Mouse (Mus musculus) c-Kit-positive CD71-positive TER-119-negative erythroid progenitor cells, embryonic 14.5 days (primary cell): ENCODE results near the gene Sgcg.

Experiments
- DNase-seq: peaks from one replicate; pipeline ENCODE4 v3.0.0-alpha.2; 2013; ENCODE audit warnings: low read depth

The Sgcg gene

DNA sequence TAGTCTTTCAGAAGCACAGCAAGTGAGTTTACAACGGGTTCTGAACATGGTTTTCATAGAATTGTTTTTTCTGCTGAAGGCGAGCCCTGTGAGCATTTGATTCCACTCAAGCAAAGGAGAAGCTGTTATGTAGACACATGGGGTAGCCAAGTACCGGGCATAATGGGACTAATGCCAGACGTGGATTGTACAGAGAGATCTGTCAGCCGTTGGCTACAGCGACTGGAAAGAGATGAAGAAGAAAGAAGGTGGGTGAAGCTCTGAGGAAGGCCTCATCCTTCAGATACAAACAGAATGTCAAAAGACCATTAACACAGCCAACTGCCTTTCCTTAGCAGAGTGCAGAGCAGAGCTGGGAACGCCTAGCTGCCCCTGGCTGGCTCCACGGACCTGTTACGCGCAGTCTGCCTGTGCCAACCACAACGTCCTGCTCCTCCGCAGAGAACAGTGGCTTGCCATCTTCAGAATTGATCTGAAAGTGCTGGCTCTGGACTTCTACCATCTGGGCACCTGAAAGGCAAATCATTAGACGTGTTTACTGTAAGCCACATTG lies 26.2 kb downstream of the Sgcg start:
- DNase-seq = no peak

DNA sequence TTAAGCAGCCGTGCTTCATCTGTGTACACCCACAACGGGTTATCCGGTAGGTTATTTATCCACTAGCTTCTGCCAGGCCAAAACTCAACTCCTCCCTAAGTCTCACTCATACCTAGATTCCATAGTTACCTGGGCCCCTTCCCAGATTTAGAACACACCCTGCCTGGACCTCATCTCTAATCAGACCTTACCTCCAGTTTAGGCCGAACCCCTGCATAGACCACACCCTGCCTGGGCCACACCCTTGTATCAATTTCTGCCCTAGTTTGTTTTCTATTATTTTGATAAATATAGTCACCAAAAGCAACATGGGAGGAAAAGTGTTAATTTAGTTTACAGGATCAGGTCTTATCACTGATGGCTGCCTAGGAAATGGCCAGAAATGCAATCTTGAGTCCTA lies 28.1 kb downstream of the Sgcg start:
- peak; percentile 8 for DNase-seq

DNA sequence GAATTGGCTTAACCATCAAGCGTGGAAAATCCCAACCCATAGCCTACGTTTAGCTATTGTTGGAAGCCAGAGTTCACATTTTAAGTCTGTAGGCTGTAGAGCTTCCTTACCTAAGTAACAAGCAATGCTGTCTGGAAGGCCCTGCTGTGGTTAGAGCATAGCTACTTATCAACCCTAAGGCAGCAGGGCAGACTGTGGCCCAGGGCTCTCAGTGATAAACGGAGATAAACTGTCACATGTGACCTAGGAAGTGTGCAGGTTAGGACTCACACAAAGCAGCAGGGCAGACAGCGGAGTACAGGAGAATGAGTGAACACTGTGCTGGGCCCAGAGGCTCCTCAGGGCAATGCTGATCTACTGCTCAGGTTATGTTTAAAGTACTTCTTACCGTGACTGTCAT lies 28.5 kb downstream of the Sgcg start:
- DNase-seq = peak; percentile 62

DNA sequence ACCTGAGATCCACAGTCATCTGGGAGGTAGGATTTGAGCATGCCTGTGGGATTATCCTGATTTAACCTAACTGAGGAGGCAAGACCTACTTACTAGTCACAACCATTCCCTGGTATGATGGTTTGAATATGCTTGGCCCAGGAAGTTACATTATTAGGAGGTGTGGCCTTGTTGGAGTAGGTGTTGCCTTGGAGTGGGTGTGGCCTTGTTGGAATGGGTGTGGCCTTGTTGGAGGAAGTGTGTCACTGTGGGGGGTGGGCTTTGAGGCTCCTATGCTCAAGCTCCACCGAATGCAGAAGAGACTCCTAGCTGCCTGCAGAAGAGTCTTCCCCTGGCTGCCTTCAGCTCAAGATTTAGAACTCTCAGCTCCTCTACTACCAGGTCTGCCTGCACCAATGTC lies 32.1 kb downstream of the Sgcg start:
- DNase-seq = no peak

DNA sequence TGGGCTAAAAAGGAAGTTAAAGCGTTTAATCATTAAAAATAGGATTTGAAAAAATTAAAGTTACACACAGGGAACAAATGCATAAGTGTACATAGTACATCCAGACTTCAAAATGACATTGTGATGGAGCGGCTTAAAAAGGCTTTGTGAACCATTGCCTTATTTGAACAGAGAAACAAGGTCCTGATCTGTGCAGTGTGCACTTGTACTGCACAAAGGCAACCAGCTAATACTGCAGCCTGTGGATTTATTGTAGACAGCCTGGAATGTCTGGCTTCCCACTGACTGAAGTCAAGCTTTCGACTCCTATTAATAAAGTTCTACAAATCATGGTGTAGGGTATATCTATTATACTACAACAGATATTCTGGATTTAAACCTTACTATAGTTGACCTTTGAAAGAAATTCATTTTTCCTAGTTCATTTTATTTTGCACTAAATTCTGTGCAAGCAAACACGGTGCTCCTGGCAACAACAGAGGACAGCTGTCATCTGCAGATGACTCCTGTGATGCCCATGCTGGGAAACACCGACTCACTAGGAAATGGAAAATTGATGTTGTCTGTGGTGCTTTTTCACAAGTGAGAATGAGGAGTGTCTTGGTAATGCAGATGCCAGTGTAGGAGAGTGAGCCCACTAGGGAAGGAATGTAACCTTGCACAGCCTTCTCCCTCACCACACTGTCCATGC lies 33.8 kb downstream of the Sgcg start:
- DNase-seq = no peak

DNA sequence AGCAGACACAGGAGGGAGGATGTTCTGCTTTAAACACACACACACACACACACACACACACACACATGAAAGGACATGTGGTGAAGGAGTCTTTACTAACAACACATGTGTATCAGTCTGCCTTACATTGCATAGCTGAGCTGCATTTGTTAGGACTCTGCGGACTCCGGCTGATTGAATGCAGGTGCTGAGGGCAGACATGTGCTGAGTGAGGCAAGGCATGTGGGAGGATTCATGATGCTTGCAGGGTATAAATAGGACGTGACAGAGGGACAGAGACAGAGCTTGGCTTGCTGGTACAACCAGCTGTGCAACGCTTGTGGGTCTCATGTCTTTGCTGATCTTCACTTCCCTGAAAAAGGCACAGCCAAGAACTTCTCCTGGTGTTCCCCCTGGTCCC lies 34.5 kb downstream of the Sgcg start:
- DNase-seq = no peak

DNA sequence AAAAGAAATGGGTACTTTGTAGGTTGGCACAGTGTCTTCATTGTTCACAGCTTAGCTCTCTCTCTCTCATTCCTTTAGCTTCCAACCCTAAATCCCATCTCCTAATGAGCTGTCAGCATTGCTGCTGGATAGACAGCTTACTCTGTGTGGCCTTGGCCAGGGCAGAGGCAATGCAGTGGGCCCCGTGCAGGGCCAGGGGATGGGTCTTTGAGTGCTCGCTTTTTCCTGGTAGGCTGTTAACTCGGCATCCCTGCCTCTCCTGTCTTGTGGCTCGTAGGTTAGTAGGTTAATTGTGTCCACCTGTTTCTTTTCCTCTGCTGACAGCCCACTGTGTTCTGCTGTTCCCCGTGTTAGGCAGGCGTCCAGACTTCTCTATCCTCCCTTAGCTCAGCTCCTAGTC lies 35.8 kb downstream of the Sgcg start:
- no peak for DNase-seq

DNA sequence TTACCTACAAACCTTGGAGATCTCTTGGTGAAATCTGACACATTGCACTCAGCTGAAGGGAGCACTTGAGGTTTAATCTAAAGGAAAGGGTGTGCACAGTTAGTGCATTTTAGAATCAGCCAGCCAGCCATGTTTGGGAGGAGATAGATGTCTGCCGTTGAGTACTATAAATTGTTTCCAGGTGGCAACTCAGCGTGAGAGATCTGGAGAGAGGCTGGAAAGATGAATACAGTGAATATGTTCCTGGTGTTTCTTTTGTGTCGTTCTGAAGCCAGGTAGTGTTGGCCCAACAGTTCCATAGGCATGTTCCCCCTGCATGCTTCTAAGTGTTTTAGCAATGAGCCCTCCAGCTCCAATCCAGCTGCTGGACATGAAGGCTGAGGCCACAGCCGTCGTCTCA lies 37.1 kb downstream of the Sgcg start:
- DNase-seq = no peak

DNA sequence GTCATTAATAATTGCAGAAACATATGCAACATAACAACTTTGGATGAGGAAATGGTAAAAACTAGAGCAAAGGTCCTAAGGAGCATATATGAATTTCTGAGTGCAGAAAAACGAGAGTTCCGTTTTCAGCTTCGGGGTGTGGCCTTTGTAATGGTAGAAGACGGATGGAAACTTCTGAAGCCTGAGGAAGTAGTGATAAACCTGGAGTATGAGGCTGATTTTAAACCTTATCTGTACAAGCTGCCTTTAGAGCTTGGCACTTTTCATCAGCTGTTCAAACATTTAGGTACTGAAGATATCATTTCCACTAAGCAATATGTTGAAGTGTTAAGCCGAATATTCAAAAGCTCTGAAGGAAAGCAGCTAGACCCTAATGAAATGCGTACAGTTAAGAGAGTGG lies 46.5 kb downstream of the Sgcg start:
- no peak for DNase-seq

DNA sequence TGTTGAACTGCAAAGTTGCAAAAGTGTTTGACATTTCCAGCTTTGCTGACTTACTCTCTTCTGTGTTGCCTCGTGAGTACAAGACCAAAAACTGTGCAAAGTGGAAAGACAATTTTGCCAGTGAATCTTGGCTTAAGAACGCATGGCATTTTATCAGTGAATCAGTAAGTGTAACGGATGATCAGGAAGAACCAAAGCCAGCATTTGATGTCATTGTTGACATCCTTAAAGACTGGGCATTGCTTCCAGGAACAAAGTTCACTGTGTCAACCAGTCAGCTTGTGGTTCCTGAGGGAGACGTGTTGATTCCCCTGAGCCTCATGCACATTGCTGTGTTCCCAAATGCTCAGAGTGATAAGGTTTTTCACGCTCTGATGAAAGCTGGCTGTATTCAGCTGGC lies 48.2 kb downstream of the Sgcg start:
- DNase-seq = no peak

DNA sequence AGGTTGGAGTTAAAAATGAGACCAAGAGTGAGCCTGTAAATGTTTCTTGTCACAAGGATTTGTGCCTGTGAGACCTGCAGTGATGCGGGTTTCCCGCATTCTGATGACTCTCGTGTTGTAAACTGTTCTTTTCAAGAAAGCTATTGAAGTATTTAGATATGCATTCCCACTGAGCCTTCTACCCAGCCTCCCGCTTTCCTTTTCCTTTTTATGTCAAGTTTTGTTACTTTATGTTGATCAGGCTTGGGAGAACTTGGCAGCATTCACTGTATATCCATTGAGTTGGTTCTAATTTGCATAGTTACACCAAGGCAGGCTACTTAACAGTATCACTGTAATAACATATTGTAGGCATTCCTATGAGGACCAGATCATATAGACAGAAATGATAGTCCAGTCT lies 63.9 kb downstream of the Sgcg start:
- no peak for DNase-seq

DNA sequence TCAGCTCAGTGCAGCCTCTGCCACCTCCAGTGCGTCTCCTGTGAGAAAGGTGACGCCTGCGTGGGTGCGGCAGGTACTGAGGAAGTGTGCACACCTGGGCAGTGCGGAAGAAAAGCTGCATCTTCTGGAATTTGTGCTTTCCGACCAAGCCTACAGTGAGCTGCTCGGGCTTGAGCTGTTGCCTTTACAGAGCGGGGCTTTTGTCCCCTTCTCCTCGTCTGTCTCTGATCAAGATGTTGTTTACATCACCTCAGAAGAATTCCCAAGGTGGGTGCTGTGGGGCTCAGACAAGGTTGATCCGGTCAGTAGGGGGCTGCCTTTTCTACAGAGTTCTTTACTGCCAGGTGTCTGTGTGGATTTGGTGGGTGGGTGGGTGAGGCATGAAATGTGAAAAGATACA lies 66.0 kb downstream of the Sgcg start:
- no peak for DNase-seq

DNA sequence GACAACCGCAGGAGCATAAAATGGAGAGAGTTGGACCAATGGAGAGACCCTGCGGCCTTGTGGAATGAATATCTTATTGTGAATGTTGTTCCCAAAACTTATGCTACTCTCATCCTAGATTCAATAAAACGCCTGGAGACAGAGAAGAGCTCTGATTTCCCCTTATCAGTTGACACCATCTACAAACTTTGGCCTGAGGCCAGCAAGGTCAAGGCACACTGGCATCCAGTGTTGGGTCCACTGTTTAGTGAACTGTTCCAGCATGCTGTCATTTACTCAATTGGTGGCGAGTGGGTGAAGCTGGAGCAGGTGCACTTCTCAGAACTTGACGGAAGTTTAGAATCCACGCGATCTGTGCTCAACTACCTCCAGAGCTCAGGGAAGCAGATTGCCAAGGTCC lies 66.4 kb downstream of the Sgcg start:
- DNase-seq = no peak

DNA sequence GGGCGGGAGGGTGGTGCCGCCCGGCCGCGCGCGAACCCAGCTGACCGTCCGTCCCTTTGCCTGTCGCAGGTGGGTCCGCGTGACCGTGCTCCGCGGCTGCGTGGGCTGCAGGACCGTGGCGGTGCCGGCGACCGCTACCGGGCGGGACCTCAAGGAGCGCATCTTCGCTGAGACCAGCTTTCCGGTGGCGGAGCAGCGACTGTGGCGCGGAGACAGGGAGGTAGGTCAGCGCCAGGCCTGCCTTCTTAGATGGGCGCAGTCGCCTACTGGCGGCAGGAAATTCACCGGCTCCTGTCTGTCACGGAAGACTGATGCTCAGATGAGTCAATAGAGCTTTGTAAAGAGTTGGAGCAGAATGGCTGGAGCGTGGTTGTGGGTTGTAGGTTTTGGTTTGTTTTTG lies 85.1 kb downstream of the Sgcg start:
- DNase-seq = peak; percentile 54

DNA sequence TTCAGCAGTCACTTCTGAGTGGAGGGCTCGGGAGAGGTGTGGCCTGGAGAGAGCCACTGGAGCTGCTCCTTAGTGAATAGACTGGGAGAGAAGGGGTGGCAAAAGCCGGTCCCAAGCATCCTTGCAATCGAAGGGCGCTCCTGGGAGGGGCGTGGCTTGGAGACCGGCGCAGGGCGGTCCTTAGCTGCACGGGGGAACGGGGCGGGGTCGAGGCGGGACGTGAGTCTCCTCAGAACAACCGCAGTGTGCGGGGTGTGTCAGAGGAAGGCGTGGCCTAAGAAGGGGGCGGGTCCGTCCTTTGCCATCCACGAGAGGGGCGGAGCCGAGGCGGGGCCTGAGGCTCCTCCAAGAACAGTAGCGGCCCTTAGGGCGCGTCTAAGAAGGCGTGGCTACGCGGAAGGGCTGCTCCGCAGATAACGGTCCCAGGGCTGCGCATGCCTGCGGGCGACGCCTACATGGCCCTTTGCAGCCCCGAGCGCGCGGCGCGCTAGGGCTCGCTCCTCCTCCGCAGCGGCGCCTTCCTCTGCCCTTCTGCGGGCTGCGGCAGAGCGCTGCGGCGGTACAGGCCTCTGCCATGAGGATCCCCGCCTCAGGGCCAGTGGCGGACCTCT lies 85.6 kb downstream of the Sgcg start:
- DNase-seq = peak; percentile 99

DNA sequence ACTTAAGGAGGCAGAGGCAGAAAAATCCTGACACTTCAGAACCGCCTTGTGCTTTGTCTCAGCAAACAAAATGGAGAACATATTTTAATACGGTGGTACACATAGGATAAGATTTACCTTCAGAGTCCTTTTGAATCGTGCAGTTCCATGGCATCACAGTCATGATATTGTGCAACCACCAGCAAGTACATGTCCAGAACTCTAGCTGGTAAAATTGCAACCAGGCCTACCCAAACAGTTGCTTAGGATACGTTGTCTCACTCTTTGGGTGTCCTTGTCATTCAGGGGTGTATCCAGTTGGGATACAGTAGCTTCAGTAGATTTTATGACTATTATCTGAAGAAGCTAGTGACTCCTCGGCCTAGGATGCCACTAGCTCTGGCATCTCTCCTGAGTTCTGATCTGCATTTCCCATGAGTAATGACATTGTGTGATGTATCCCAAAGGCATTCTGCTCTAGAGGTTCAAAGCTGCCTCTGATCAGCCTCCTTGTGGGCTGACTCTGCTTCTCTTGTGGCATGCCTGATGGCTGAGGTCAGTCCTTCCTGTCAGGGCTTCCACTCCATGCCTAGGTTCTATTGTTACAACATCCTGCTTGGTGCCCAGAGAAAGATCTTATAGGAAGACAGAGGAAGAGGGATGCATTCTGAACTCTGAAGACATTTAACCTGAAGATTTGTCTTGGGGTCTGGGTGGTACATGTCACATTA lies 86.9 kb downstream of the Sgcg start:
- no peak for DNase-seq
